Mouse (Mus musculus): Measurements from ENCODE around the gene Spon2.

Spon2 gene

GRCm38 (mm10) chr5:33218081-33218480, at the start of gene Spon2:
TSS of gene Spon2 (minus strand) at chr5:33218455.
- DNase-seq (ENCODE audit: extremely low spot score, low spot score): peak; percentile 33

- DNase-seq (ENCODE audit: extremely low spot score, low spot score): no peak
These were observed 36.2 kb upstream of the Spon2 start for GRCm38 (mm10) chr5:33254416-33254815.

DNA sequence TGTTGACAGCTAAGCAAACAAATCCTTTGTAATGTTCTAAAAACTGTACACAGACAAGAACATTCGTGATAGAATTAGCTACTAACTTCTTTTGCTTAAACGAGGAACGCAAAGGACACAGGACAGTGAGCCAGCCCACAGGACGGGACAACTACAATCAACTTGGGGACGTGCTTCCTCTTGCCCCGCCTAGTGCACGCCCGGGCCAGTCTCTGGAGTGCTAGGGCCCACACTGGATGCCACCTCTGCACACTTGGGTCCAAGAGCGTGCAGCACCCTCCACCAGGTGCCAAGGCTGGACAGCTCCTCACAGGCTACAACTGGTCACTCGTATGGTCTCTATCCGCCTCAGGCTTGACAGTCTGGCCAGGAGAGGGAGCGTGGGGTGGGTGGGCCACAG, 29.9 kb upstream of the Spon2 start:
- DNase-seq (ENCODE audit: extremely low spot score, low spot score): no peak

DNA sequence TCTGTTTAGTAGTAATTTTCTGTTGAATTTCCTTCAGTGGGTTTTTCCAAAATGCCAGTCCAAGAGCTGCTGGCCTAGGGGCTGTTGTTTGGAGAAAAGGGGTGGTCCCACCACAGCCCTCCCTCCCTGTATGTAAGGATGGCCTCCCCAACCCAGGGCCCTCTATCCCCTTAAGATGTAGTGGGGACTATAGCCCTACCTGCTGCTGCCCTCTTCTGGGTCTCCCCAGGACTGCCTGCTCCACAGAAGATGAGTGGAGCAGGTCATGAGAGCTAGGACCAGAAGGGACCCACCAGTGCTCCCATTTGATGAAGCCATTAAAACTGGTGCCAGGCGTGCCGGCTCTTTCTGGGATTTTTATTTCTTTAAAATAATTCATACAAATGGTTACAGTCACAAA, 29.1 kb upstream of the Spon2 start:
- DNase-seq (ENCODE audit: extremely low spot score, low spot score): no peak

GRCm38 (mm10) chr5:33245701-33246100, 27.4 kb upstream of the Spon2 start:
- no peak for DNase-seq (ENCODE audit: extremely low spot score, low spot score)

GRCm38 (mm10) chr5:33244377-33244920, 26.2 kb upstream of the Spon2 start:
- no peak for DNase-seq (ENCODE audit: extremely low spot score, low spot score)

- DNase-seq (ENCODE audit: extremely low spot score, low spot score): no peak
These were observed 21.7 kb upstream of the Spon2 start for GRCm38 (mm10) chr5:33239934-33240333.

DNA sequence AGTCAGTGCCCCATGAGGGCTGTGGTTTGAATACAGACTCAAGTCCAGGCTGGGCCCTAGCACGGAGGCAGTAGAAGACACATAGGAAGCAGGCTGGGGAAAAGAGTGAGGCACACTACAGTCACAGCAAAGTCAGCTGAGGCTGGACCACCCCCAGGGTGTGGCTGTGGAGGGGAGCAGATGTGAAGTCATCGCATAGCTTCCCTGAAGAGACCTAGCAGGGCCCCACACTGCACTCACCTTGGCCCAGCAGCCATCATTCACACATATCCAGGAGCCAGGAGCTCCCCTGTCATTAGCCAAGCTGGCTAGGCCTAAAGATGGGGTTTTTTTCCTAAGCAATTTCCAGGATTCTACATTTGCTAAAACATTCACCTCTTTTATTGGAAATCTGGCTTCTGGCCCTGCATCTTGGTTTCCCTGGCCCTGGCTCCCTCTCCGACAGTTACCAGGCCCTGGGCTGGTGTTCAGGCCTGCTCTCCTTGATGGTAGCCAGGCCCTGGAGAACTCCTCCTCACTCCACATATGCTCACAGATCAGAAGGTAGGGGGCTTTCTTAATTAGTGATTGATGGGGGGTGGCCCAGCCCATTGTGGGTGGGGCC, 21.0 kb upstream of the Spon2 start:
- no peak for DNase-seq (ENCODE audit: extremely low spot score, low spot score)

DNA sequence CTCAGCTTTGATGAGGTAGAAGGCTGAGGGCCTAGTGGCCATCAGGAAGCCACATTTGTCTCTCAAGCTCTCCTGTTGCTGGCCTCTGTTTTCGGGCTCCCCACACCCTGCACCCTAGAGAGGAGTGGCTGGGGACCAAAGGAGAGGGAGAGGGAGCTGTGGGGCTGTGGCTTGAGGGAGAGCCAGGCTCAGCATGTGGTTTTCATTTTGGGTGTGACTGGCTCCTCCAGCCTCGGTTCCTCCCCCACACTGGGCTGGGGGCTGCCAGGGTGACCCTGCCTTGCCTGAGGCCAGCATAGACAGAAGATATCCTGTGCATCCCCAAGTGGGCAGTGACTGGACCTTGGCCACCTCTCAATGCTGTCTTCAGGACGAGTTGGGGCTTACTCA, 20.0 kb upstream of the Spon2 start:
- no peak for DNase-seq (ENCODE audit: extremely low spot score, low spot score)

DNA sequence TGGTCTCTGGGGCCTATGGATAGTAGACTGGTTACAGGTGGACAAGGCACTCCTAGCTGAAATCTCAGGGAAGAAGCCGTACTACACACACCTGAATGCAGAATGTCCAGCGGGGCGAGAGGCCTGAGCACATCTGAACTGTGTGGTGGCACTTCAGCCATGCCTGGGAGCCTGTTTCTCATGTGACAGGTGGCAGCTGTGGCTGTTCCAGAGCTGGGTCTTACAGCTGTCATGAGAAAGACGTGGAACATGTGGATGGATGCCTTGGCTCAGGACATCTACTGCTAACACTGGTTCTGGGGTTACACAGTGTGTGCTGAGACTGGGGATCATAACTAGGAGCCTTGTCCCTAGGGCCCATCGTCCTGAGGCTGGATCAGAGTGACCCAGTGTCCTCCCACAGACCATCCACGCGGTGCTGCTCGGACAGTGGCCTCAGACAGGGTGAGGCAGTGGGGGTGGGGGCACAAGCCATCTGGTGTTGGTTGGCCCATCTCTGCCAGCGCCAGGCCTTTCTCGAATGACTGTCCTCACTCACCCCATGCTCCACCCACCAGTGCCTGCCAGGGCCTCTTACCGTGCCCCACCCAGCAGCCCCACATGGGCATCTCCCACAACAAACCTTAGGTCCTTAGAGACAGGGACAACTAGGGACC, 19.5 kb upstream of the Spon2 start:
- no peak for DNase-seq (ENCODE audit: extremely low spot score, low spot score)

DNA sequence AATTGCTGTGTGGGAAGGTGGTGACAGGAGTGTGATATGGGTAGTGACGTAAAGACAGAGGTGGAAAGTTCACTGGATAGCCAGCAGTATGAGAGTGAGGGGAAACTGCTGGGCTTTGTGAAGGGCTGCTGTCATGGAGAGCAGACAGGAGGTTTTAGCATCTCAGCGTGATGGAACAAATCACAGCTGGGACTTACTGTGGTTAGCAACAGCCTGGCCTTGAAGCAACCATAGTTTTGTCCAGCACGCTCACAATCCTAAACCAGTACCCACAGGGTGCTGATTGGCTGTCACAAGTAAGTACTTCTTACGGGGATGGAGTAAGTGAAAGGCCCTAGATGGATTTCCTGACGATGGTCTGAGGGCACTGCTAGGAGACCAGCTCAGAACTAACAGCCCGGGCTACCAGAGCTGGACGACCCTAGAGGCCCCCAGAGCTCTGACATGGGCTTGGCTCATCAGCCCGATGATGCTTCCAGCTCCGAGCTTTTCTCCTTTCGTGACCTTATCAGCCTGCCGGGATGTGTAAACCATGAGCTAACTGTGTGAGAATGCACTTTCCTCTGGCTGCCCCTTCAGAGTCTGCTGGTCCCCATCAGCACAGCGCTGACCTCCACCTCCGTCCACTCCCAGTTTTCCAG, 16.3 kb upstream of the Spon2 start:
- no peak for DNase-seq (ENCODE audit: extremely low spot score, low spot score)

- DNase-seq (ENCODE audit: extremely low spot score, low spot score): no peak
These were observed 14.5 kb upstream of the Spon2 start for GRCm38 (mm10) chr5:33232791-33233190.

DNA sequence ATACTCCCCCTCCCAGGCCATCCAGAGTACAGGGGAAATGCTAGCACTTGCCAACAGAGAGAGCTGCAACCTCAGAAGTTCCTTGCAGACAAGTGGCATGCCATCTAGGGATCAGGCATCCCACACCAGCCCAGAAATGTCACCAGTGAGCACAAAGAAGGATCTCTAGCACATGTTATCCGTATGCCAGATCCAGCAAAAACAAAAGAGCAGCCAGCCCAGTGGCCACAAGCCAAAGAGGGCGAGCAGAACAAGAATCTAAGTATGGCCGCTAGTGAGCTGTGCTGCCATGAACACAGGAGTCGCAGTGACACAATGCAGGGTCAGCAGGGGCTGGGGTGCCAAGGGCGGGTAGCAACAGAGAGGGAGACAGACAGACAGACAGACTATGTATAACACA, 12.0 kb upstream of the Spon2 start:
- DNase-seq (ENCODE audit: extremely low spot score, low spot score): no peak

DNA sequence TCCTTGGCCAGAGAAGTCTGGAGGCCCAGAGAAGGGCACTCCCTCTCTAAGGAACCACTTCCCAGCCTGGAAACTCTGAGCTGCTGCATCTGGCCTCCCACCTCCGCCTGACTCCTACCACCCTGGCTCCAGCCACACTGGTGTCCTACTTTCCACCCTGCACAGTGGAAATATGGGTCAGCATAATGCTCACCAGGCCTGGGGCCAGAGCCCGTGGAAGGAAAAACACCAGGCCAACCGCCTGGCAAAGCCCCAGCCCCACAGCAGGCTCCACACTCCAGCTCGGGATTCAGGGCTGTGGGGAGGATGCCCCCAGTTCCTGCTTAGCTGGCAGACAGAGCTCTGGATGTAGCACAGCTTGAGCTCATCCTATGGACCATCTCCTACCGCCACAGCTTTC, 10.2 kb upstream of the Spon2 start:
- DNase-seq (ENCODE audit: extremely low spot score, low spot score): no peak

DNA sequence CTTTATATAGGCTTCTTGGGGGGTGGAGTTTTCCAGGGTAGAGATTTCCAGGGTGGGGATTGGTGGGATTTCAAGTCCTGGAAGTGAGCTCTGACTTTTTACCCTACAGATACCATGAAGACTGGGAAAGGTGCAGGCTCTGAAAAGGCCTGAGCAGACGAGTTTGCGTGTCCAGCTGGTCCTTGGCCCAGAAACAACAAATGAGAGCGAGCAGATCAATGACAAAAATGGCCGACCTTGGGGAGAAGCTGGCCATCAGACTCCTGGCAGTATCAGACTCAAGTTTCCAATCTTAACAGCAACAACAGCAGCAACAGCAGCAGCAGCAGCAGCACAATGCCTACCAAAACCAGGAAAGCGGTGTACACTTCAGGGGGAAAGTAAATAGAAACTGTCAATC, 7.4 kb upstream of the Spon2 start:
- DNase-seq (ENCODE audit: extremely low spot score, low spot score): no peak

GRCm38 (mm10) chr5:33224491-33224890, 6.2 kb upstream of the Spon2 start:
- DNase-seq (ENCODE audit: extremely low spot score, low spot score): no peak

GRCm38 (mm10) chr5:33222841-33223744, 4.8 kb upstream of the Spon2 start:
- DNase-seq (ENCODE audit: extremely low spot score, low spot score): no peak

DNA sequence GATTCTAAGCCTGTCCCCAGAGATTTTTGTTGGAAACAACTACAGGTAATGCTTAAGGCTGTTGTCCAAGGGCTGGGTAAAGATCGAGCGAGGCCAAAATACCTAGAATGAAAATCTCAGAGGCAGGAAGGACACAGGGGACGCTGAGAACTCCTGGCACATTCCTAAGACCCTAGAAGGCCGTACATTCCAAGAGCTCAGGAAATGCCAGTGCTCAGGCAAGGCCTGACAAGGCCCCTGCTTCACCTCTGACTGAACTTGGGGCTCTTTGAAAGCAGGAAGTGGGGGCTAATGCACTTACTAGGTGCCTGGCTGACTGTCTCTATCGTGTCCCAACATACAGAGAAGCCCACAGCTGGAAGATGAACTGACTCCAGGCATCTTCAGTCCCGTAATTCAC, 4.1 kb upstream of the Spon2 start:
- DNase-seq (ENCODE audit: extremely low spot score, low spot score): no peak

DNA sequence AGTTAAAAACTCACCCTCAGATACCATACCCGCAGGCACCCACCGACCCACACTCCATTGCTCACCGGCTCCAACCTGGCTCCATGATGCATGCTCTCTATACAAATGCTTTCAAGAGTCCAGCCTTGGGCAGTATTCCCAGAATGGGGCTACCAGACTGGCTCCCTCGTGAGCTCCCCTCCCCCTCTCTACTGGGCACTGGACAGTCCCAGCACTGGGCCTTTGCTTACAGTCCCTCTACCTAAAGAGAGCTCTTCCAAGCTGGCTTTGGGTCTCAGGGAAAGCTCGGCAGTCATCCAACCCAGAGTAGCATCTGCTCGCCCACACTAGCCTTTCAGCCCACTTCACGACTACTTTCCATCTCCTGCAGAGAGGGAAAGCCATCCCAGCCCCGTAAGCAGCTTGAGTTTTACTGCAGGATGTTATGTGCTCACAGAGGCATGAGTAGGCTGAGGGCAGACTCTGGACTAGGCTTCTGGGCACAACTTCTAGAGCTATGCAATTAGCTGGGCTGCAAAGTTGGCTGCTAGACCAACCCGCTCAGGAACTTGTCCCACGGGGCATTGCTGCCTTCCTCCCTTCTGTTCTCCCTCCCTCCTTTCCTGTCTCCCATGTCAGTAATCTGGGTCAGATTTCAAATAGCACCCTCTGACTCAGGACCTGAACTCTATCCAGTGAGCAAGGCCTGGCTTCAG, 2.2 kb upstream of the Spon2 start:
- no peak for DNase-seq (ENCODE audit: extremely low spot score, low spot score)

- no peak for DNase-seq (ENCODE audit: extremely low spot score, low spot score)
These were observed 1.6 kb upstream of the Spon2 start for GRCm38 (mm10) chr5:33219831-33220230.

All from neural tube, embryonic 10.5 days (tissue).